Mouse (Mus musculus) brain, embryonic 18.5 days (tissue): ENCODE measurements around the gene Atg5.

Source experiments
- DNase-seq: peaks from one replicate; pipeline ENCODE4 v3.0.0-alpha.2; 2012; ENCODE audit warnings: low read depth, low spot score

Gene Atg5

GRCm38 (mm10) chr10:44353467-44353866 lies 85.3 kb downstream of the Atg5 start:
- DNase-seq: no peak

GRCm38 (mm10) chr10:44354393-44354792 lies 86.2 kb downstream of the Atg5 start:
- no peak for DNase-seq

DNA sequence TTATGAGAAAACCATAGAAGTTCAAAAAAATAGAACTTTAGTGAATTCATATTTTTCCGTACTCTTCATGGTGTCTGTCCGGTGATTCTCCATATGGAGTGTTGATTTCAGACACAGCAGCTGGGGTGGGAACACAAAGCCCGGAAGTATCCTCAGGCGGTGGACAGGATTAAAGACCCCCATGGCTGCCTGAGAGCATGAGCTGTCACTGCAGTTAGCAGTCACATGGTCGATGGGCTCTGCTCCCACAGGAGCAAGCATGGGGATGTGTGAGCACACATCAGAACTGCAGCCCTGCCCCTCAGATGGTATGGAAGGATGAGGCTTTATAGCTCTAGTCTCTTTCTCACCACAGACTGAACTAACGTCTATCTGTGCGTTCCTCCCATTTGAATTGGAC lies 87.1 kb downstream of the Atg5 start:
- DNase-seq: no peak

DNA sequence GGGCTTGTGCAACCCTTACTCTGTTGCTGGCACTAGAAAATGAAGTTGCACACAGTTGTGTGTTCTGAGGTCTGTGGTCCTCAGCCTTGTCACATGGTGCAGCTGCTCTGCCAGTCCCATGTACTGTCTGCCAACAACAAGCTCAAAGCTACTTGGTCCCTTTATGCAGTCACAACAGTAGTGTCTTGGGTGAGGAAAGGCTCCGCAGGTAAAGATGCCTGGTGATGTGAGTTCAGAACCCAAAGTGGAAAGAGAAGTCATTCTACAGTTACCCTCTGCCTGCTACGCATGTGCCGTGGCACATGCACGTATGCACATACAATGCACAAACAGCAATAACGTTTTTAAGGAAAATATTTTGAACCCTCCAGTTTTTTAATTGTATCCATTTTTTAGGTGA lies 88.5 kb downstream of the Atg5 start:
- DNase-seq: no peak

GRCm38 (mm10) chr10:44357316-44357715 lies 89.2 kb downstream of the Atg5 start:
- no peak for DNase-seq

DNA sequence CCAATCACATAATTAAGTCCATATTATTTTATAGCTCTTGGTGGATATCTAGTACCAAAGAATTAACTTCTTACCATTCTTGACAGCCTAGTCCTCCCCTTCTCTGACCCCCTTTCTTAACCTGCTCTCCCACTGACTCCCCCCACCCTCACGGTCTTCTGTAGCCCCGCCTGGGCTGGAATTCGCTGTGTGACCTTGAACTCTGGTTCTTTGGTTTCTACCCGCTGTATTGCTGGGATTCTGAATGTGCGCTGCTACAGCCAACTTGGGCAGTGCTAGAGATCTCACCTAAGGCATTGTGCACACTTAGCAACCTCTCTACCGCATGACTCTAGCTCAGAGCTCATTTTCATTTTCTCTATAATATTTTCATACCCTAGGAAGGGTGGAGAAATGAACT lies 90.7 kb downstream of the Atg5 start:
- no peak for DNase-seq

GRCm38 (mm10) chr10:44360632-44361031 lies 92.5 kb downstream of the Atg5 start:
- DNase-seq: no peak

- DNase-seq: no peak
These were observed 94.3 kb downstream of the Atg5 start for GRCm38 (mm10) chr10:44362435-44362834.

GRCm38 (mm10) chr10:44362846-44363245 lies 94.7 kb downstream of the Atg5 start:
- no peak for DNase-seq

DNA sequence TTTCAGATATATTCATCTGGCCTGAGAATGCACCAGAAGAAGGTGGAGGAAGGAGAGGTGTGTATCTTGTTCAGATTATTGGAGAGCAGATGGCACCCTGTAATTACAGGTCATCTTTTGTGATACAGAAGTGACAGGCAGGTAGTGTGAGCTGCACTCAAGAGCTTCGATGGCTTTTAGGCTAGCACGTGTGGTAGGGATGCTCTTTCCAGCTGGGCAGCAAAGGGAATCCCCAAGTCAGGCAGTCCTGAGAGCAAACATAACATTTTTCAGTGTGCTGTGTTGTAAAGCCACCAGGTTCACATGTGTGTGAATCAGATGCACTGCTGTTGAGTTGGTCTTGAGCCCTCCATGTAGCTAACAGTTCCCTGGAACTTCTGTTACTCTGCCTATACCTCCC lies 98.0 kb downstream of the Atg5 start:
- DNase-seq: no peak

DNA sequence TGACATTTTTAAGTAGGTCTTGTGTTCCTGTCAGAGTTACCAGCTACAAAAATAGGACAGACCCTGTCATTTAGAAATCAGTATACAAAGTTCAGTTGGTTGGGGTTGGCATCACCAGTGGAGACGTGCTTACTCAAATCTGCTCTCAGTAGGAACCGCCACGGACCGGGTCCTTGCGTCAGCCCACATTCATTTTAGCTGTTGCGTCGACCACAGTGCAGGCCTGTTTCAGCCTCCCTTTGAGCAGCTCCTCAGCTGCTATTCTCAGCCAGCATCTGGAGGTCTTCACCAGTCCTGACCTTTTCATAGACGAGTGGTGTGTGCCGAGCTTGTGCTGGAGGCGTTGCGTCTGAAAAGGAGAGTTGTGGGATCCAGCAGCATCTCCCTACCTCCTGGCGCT lies 98.9 kb downstream of the Atg5 start:
- DNase-seq: no peak

GRCm38 (mm10) chr10:44368596-44368995 lies 100.4 kb downstream of the Atg5 start:
- DNase-seq: no peak

DNA sequence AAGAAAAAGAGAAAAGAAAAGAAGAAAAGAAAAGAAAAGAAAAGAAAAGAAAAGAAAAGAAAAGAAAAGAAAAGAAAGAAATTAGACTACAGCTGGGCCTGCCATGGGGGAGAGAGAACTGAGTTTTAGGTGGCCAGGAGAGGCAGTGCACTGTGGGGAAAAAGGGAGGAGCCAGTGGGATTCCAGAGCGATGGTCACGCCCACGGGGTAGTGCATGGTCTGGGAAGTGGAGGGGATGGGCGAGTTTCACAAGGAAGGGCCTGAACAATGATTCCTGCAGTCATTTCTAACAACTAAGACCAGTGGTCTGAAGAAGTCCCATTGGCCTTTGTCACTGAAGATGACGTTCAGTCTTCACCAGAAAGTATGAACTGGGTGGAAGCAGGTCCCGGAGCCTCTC lies 102.5 kb downstream of the Atg5 start:
- no peak for DNase-seq

GRCm38 (mm10) chr10:44372210-44372609 lies 104.1 kb downstream of the Atg5 start:
- no peak for DNase-seq

GRCm38 (mm10) chr10:44374678-44375077 lies 106.5 kb downstream of the Atg5 start:
- no peak for DNase-seq

- no peak for DNase-seq
These were observed 107.3 kb downstream of the Atg5 start for GRCm38 (mm10) chr10:44375501-44375900.

GRCm38 (mm10) chr10:44377821-44378220 lies 109.7 kb downstream of the Atg5 start:
- DNase-seq: no peak

GRCm38 (mm10) chr10:44378403-44378802 lies 110.2 kb downstream of the Atg5 start:
- DNase-seq: no peak

- no peak for DNase-seq
These were observed 112.5 kb downstream of the Atg5 start for GRCm38 (mm10) chr10:44380476-44381208.

- DNase-seq: no peak
These were observed 113.2 kb downstream of the Atg5 start for GRCm38 (mm10) chr10:44381397-44381796.

GRCm38 (mm10) chr10:44381948-44382347 lies 113.8 kb downstream of the Atg5 start:
- no peak for DNase-seq

DNA sequence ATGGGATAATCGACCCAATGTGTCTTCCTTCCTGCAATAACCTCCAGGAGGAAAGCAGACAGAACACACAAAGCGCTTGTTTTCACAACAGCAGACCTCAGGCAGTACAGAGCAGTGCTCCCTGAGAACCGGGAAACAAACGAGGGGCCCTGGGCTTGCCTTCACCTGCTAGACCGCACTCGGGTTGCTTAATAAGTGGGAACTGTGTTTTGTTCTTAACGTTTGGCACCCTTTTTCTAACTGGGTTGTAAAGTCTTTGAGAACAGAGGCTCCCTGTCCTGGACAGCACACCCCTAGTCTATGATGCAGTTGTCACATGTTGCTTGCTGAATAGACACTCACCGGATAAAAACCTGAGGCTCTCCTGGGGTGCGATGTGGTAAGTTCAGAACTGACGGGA lies 115.1 kb downstream of the Atg5 start:
- DNase-seq: no peak

DNA sequence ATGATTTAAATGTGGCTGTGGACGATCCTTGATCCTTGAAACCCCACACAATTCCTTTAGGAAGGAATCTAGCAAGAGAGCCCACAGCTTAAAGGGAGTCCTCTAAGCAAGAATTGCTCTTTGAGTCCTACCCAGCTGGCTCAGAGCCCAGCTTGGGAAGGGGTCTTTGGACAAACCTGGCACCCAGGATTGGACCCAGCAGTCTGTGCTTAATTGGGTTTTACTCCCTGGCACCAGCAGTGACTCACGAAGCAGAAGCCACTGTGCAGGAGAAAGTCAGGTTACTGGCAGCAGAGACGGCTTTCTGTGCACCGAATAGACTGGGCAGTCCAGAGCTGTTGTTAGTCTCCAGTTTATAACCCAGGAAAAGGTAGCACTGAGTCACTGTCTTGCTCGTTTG lies 117.1 kb downstream of the Atg5 start:
- no peak for DNase-seq

DNA sequence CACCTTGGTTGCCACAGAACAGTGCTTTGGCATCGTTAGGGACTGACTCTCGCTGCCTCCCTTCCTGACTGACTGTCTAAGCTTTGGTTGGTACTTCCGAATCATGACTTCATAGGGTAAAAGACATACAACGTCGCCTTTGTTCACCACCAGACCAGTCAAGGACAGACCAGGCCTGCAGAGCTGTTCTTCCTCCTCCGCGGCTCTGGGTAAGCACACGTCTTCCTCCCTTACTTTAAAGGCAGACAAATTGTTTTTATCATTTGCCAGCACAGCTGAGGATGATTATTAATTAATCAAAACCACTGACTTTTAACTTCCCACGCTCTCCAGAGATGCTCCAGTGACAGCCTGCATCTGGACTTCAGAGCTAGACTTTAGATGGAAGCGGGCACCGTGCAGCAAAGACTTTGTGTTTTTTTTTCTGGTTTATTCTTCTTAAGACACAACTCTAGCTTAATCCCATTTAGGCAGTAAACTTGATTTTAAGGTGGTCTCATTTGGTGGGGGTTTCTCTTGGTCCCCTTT lies 120.6 kb downstream of the Atg5 start:
- DNase-seq: no peak
